Mouse (Mus musculus): ENCODE measurements around the gene Zfp704.

- no peak for TF ChIP-seq CTCF (conservative IDR thresholded peaks at IDR 0.05; ENCODE audit: low read length)
- TF ChIP-seq POU5F1 (IDR thresholded peaks at IDR 0.05; ENCODE audit: borderline replicate concordance, low read length) = no peak
Observed at GRCm38 (mm10) chr3:9629951-9630350, 20.1 kb upstream of the Zfp704 start.
